Mouse (Mus musculus) cerebellum, postnatal 14 days (tissue): ENCODE results near the gene D17H6S53E.
A peak's percentile ranks its signal among the peaks of the same experiment; 100 is the strongest.
"Not testable (repeated sequence)": the region's sequence is repeated elsewhere in the genome, so short reads cannot be mapped to it uniquely, and the experiment has no call there.

ENCODE experiments used
- DNase-seq, 2 experiments: peaks; one replicate each; pipeline ENCODE4 v3.0.0; 2021; ENCODE audit warnings: mixed read lengths in 2 of 2

The D17H6S53E gene

GRCm38 (mm10) chr17:35102299-35102698 lies 23.9 kb upstream of the D17H6S53E start:
- peak in 1 of 2 experiments; percentile 59 for DNase-seq

DNA sequence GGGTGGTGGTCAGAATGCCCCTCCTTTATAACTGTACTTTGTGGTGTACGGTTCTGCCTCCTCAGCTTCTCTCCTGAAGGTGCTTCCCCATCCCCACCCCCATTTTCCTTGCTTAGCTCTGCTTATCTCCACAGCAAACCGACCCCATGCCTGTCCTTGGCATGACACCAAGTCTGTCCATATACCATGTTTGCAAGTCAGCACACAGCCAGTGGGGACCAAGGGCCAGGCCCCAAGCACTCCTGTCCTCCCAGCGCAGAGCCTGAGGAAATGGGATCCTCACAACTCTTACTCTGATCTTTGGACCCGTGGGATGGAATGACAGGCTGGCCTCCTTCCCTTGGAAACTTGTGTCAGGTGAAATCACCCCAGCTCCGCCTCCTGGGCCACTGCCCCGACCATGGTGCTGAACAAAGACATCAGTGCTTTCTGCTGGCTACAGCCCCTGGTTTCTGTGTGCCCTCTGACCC lies 22.9 kb upstream of the D17H6S53E start:
- peak in 1 of 2 experiments; percentile 34 for DNase-seq

DNA sequence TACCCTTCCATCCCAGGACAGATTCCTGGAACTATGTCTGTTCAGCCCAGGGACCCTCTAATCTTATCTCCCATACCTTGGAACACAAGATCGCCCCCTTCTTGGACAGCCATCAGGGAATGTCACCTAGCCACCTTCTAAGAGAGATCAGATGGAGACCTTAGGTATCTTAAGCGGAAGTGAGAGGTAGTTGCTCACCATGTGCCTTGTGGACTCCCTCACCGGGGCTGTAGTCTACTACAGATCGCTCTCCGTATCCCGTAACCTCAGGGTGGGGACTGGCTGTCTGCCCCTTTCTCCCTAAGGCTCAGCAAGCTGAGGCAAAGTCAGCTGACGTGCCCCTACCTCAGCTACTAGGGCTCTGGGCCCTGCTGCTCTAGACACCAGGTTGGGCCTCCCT lies 22.1 kb upstream of the D17H6S53E start:
- DNase-seq, result no peak

DNA sequence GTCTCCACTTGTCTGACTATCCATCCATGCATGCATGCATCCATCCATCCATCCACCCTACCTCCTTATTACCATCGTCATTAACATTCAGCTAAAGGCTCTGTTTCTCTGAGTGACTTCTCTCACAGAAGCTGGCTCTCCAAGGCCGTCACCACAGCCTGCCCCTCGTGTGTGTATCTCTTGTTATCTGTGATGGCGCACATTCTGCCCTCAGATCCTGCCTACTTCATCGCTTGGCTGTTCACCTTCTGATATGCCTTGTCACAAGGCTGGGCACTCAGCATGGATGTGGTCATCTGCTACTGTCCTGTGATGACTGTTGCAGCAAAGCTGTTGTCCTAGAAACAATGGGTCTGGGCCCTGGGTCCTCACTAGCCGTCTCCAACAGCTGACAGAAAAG lies 21.4 kb upstream of the D17H6S53E start:
- no peak for DNase-seq

- peak; percentile 79 to 81 for DNase-seq
These were observed 20.3 kb upstream of the D17H6S53E start for GRCm38 (mm10) chr17:35105740-35106389.

DNA sequence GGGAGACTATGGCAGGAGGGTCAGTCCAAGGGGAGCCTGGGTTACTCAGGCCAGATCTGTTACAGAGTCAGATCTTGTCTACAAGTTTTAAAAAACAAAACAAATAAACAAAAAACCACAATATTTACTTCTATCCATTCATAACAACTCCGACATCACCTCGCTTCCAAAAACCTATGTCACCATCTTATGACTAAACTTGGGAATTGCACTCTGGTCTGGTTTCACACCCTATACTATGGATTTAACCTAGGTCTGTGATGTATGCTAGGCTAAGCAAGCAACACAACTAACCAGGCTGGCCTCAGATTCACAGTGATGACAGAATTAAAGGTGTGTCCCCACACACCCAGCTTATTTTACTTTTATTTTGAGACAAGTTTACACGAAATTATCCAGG lies 19.7 kb upstream of the D17H6S53E start:
- DNase-seq, result no peak

DNA sequence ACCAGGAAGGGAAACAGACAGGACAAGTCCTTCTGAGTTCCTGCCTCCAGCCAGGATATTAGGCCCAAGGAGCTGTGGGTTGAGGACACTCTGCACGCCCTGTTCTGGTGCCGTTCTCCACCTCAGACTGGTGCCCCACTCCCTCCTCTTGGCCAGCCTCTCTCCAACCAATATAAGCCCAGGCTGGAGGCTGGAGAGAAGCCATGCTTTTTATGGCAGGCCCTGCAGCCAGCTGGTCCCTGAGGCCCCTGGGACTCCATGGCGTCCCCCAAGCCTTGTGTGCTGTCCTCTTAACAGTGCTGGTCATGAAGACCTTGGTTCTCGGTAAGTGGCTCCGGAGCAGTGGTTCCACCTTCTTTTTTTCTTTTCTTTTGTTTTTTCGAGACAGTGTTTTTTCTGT lies 18.1 kb upstream of the D17H6S53E start, which contains the start of gene Ly6g5c:
Ly6g5c (plus strand) TSS at position 183 of the 400 bp plus-strand sequence.
- DNase-seq, result peak; percentile 82 to 84

- DNase-seq, result no peak
These were observed 14.4 kb upstream of the D17H6S53E start for GRCm38 (mm10) chr17:35111774-35112173.

GRCm38 (mm10) chr17:35115046-35116019 lies 10.8 kb upstream of the D17H6S53E start, which contains the start of gene Ly6g5b:
Gene Ly6g5b (minus strand): TSS chr17:35115428.
- peak; percentile 60 to 64 for DNase-seq

DNA sequence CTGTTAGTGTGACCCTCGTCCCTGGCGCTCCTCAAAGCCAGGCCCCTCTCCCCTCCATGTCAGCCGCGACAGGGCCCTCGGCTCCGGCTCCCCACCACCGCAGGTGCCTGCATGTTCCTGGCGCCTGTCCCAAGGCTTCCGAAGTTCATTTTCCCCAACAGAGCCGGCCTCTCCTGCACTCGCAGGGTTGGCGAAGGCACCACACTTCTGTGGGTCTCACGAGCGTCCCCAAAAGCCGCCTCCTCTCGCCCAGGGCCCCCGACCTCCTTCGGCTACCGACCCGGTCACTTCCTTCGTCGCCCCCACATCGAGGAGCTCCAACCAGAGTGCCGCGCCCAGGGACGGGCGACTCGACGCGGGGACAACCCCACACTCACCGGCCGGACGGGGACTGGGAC lies 5.4 kb upstream of the D17H6S53E start:
- DNase-seq, result peak; percentile 72 to 76

GRCm38 (mm10) chr17:35121143-35121799 lies 4.9 kb upstream of the D17H6S53E start, which contains the start of gene Gpank1:
Gene Gpank1 (plus strand): TSS chr17:35121455.
- DNase-seq, result peak; percentile 99

DNA sequence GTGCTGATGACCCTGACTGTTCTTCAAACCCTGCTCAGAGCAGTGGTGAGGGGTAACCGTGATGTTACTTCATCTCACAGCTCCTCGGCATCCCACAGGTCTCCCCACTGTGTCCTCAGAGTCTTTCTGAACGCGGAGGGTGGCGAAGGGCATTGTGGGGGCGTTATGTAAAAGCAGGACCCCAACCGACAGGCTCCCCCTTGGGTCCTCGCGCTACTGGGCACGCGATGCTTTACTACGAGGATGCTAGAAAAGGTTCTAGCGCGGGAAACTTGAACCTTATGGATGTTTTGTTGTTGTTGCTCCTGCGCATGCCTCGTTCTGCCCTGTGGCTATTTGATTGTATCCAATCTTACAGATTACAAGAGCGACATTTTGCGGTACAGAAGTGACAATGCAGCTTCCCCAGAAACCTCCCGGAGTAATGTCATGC lies 4.3 kb upstream of the D17H6S53E start, which contains the start of gene Csnk2b:
Csnk2b (minus strand) TSS at position 183 of the 433 bp plus-strand sequence.
- peak; percentile 81 to 82 for DNase-seq

GRCm38 (mm10) chr17:35123287-35123686 lies 2.9 kb upstream of the D17H6S53E start:
- DNase-seq, result not testable (repeated sequence)

- not testable (repeated sequence) for DNase-seq
These were observed 1.8 kb upstream of the D17H6S53E start for GRCm38 (mm10) chr17:35124261-35124896.

- no peak for DNase-seq
These were observed 1.1 kb upstream of the D17H6S53E start for GRCm38 (mm10) chr17:35125081-35125480.

GRCm38 (mm10) chr17:35125578-35125977 lies 595 bp upstream of the D17H6S53E start:
- DNase-seq, result no peak

- no peak for DNase-seq
These were observed 844 bp downstream of the D17H6S53E start for GRCm38 (mm10) chr17:35127017-35127416.

DNA sequence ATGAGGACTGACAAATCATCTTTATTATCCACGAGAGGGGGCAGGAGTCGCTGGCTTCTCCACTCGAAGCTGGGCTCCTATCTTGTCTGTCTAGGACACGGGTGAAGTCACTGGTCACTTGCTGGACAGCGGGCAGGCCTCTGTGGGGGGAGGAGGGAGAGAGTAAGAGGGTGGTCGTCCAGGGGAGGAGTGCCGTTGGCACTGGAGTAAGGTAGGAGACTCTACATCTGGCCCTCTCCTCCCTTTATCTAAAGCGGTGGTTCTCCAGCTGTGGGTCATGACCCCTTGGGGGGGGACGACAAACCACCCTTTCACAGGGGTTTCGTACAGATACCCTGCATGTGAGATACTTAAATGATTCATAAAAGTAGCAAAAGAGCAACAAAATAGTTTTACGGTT lies 2.8 kb downstream of the D17H6S53E start:
- DNase-seq, result no peak

GRCm38 (mm10) chr17:35131038-35131437 lies 4.9 kb downstream of the D17H6S53E start:
- DNase-seq, result no peak

- DNase-seq, result no peak
These were observed 5.5 kb downstream of the D17H6S53E start, which contains the start of gene Apom for GRCm38 (mm10) chr17:35131500-35132173. Gene Apom (minus strand): TSS chr17:35132050.

DNA sequence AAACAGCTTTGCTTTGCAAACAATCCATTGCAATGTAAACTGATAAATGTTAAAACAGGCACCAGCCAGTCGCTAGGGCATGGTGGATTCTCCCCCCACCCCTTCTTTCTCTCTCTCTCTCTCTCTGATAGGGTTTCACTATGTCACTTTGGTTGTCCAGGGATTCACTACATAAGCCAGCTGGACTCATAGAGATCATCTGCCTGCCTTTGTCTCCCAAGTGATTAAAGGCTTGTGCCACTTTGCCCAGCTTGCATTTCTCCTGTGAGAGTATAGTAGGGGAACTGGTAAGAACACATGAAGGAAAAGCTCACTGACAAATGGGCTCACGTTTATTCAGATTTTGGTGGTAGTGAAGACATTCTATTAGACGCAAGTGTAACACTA lies 6.0 kb downstream of the D17H6S53E start:
- no peak for DNase-seq
